Mouse (Mus musculus): ENCODE data around the gene Tmem189.

DNA sequence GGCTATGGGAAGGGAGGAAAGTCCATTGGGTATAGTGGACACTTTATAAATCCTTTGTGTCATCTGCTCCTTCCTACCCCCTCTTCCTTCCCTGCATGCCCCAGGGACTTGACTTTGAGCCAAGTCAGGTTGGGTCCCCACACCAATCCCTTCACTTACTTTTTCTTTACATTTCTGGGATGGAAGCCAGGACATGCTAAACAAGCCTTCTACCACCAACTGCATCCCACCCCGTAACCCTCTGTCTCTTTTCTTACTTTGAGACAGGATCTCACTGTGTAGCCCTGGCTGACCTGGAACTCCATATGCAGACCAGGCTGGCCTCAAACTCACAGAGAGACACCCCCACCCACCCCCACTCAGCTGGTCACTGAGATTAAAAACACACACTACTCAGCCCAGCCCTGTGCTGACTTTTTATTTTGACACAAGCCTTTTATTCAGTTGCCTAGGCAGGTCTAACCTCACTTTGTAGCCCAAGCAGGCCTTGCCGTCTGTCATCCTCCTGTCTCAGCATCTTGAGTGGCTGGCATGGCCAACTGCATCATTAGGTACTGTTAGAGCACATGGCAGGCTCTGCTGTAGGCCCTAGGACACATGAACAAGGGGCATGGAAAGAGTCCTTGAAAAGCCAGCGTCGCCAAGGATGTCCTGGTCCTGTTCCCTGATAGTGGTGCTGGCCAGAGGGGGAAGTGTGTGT lies 95.9 kb downstream of the Tmem189 start:
- TF ChIP-seq CTCF (IDR thresholded peaks at IDR 0.05; ENCODE audit: low read depth, low read length) (no peak), POLR2AphosphoS5 (IDR thresholded peaks at IDR 0.05; ENCODE audit: insufficient replicate concordance, low read depth, low read length) (no peak), TAL1 (conservative IDR thresholded peaks at IDR 0.05; ENCODE audit: low read depth, low read length) (no peak)
